Mouse (Mus musculus) lung, embryonic 14.5 days (tissue): ENCODE results near the gene Slc25a18. TPM values are rescaled to one million over a fixed set of nuclear protein-coding genes. Genes with fewer than 3 reads are reported as not detected.

Experiments
- ATAC-seq: fragments of 200-750 bp; cut with Nextera tagmentation; 2 replicates; pipeline ENCODE4 v1.8.0; 2017; ENCODE audit warnings: mild to moderate bottlenecking, moderate TSS enrichment, moderate library complexity; ENCODE audit not compliant: insufficient read depth
- DNase-seq: peaks from one replicate; pipeline ENCODE4 v3.0.0-alpha.2; 2015
- H3K27ac ChIP-seq: fragments of 300-500 bp; sonication (generic); 2 replicates; pipeline ENCODE4 v1.5.1; 2014; ENCODE audit warnings: low read depth, mild to moderate bottlenecking, moderate library complexity
- H3K27me3 ChIP-seq: fragments of 300-500 bp; sonication (generic); 2 replicates; pipeline ENCODE4 v1.6.1; 2014; ENCODE audit warnings: low read length, control low read depth; ENCODE audit not compliant: insufficient read depth
- H3K36me3 ChIP-seq: fragments of 300-500 bp; sonication (generic); 2 replicates; pipeline ENCODE4 v1.6.1; 2014; ENCODE audit warnings: control low read depth; ENCODE audit not compliant: insufficient read depth
- H3K4me1 ChIP-seq: fragments of 300-500 bp; sonication (generic); 2 replicates; pipeline ENCODE4 v1.6.1; 2014; ENCODE audit warnings: antibody characterized with exemption, control low read depth; ENCODE audit not compliant: insufficient read depth
- H3K4me2 ChIP-seq: fragments of 300-500 bp; sonication (generic); 2 replicates; pipeline ENCODE4 v1.6.1; 2014; ENCODE audit warnings: mild to moderate bottlenecking
- H3K4me3 ChIP-seq: fragments of 300-500 bp; sonication (generic); 2 replicates; pipeline ENCODE4 v1.5.1; 2014; ENCODE audit warnings: low read depth, low read length
- H3K9ac ChIP-seq: fragments of 300-500 bp; sonication (generic); 2 replicates; pipeline ENCODE4 v1.6.1; 2014
- H3K9me3 ChIP-seq: fragments of 300-500 bp; sonication (generic); 2 replicates; pipeline ENCODE4 v1.6.1; 2016; ENCODE audit warnings: low read depth, low read length, control low read depth
- CTCF ChIP-seq: IDR thresholded peaks from 2 replicates; pipeline ENCODE4 v1.5.1; 2016; ENCODE audit warnings: antibody characterized with exemption, low read depth
- WGBS: fragments of 180-500 bp; shearing (Covaris S2); extraction: QIAGEN DNeasy Blood & Tissue Kit; methylation state at CpG from one replicate; pipeline ENCODE4 v1.1.7; 2014; 5-methylcytosine and 5-hydroxymethylcytosine counted together
- polyA plus RNA-seq: library from polyadenylated mRNA; unstranded; fragments of >200 nt; fragmentation: Nextera tagmentation; extraction: Ambion mirVana; gene quantifications from 2 replicates; pipeline ENCODE4 v1.2.1, GENCODE M21; 2014

The Slc25a18 gene
- polyA plus RNA-seq, 1 experiment from 2014 or later, result 0.09 TPM

- DNase-seq (no peak), ATAC-seq (no peak)
- Histone ChIP-seq H3K9me3 (no peaks in the 10 kb centered on the region), H3K4me3 (no peak overlapping the region), H3K9ac (no peak overlapping the region), H3K27me3 (no peaks in the 10 kb centered on the region), H3K27ac (no peak overlapping the region), H3K36me3 (no peaks in the 10 kb centered on the region), H3K4me1 (no peaks in the 10 kb centered on the region), H3K4me2 (no peak overlapping the region)
- TF ChIP-seq CTCF, result no peak
- WGBS, result 82% methylated on average over 2 of the region's 2 CpGs
Measured at GRCm38 (mm10) chr6:120782948-120783347, 9.6 kb downstream of the Slc25a18 start.

- H3K36me3 ChIP-seq, result no peaks in the 10 kb centered on the region
- no peaks in the 10 kb centered on the region for H3K27me3 ChIP-seq
- no peak for DNase-seq
- no peaks in the 10 kb centered on the region for H3K4me1 ChIP-seq
- H3K9me3 ChIP-seq, result no peaks in the 10 kb centered on the region
- H3K9ac ChIP-seq, result no peak overlapping the region
- H3K4me3 ChIP-seq, result no peak overlapping the region
- no peak for ATAC-seq
- TF ChIP-seq CTCF, result no peak
- H3K27ac ChIP-seq, result no peak overlapping the region
- H3K4me2 ChIP-seq, result no peak overlapping the region
- WGBS, result 69% methylated on average over 7 of the region's 7 CpGs
Measured at GRCm38 (mm10) chr6:120784351-120784750, 11.0 kb downstream of the Slc25a18 start.

GRCm38 (mm10) chr6:120788068-120788607 is 14.8 kb downstream of the Slc25a18 start:
- ATAC-seq (no peak), DNase-seq (no peak)
- Histone ChIP-seq H3K27me3 (no peaks in the 10 kb centered on the region), H3K4me1 (no peaks in the 10 kb centered on the region), H3K9ac (no peak overlapping the region), H3K36me3 (peaks cover 9% of the 10 kb centered on the region; the same call in 1 of the 2 replicates), H3K9me3 (no peaks in the 10 kb centered on the region), H3K4me3 (no peak overlapping the region), H3K27ac (no peak overlapping the region), H3K4me2 (no peak overlapping the region)
- 52% methylated on average over 5 of the region's 5 CpGs for WGBS
- no peak for TF ChIP-seq CTCF

DNA sequence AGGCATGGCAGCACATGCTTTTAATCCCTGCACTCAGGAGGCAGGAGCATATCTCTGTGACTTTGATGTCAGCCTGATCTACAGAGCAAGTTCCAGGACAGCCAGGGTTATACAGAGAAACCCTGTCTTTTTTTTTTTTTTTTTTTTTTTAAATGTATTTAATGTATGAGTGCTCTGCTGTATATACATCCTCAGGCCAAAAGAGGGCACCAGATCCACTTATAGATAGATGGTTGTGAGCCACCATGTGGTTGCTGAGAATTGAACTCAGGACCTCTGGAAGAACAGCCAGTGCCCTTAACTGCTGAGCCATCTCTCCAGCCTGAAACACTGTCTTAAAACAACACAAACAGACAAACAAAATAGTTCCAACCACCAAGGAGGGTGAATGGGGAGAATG is 15.5 kb downstream of the Slc25a18 start:
- no peak; the same call in 1 of the 2 replicates for TF ChIP-seq CTCF
- ATAC-seq, result no peak
- H3K4me1 ChIP-seq, result no peaks in the 10 kb centered on the region

DNA sequence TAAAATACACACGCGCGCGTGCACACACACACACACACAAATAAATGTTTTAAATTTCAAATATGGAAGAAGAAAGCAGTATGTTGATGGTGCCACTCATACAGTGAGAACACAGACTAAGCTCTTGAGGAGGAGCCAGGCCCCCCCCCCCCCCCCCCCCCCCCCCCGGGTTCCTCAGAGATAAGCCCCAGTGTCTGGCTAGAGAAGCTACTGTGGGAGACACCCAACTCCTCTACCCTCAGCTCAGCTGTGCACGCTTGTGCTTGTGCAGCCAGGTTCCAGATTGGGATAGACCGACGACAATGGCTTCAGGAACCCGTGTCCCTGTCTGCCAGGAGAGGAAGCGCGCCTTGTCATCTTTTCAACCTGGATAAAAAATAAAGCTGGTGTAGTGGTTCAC is 16.8 kb downstream of the Slc25a18 start:
- Histone ChIP-seq H3K36me3 (peaks cover 28% of the 10 kb centered on the region), H3K27me3 (no peaks in the 10 kb centered on the region), H3K9ac (no peak overlapping the region), H3K27ac (no peak overlapping the region), H3K9me3 (no peaks in the 10 kb centered on the region), H3K4me2 (no peak overlapping the region), H3K4me3 (no peak overlapping the region), H3K4me1 (no peaks in the 10 kb centered on the region)
- DNase-seq (no peak), ATAC-seq (0 out of 2 replicates have a peak, but pooled peaks have one; percentile 13)
- no peak for TF ChIP-seq CTCF
- 86% methylated on average over 10 of the region's 11 CpGs for WGBS

More for the DNA sequence above, 15.5 kb downstream of the Slc25a18 start:
- DNase-seq, result peak; percentile 58
- H3K36me3 ChIP-seq, result peaks cover 17% of the 10 kb centered on the region; the same call in 1 of the 2 replicates
- H3K9me3 ChIP-seq, result no peaks in the 10 kb centered on the region
- no peak overlapping the region for H3K4me2 ChIP-seq
- no peak overlapping the region for H3K27ac ChIP-seq
- no peaks in the 10 kb centered on the region for H3K27me3 ChIP-seq
- H3K4me3 ChIP-seq, result no peak overlapping the region
- H3K9ac ChIP-seq, result no peak overlapping the region

DNA sequence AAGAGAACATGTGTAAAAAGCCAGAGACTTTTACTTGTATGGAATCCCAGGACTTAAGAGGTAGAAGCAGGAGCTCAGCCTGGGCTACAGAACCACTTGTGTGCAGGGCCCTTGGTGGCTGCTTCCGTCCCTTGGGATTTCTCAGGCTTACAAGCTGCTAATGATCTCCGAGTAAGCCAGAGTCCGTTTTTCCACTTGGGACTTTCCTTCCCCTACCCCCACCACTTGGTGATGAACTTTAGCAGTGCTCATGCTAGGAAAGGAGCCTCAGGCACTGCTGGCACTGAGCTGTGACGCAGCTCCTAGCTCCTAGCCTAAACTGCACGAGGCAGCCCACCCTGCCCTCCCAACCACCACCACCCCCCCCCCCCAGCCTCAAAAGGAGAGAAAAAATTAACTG is 17.3 kb downstream of the Slc25a18 start:
- ATAC-seq (no peak), DNase-seq (no peak)
- Histone ChIP-seq H3K9ac (no peak overlapping the region), H3K4me1 (no peaks in the 10 kb centered on the region), H3K4me3 (no peak overlapping the region), H3K27me3 (no peaks in the 10 kb centered on the region), H3K27ac (no peak overlapping the region), H3K36me3 (peaks cover 34% of the 10 kb centered on the region), H3K4me2 (no peak overlapping the region), H3K9me3 (no peaks in the 10 kb centered on the region)
- TF ChIP-seq CTCF, result no peak
- 61% methylated on average over 5 of the region's 5 CpGs for WGBS

- H3K9me3 ChIP-seq, result no peaks in the 10 kb centered on the region
- no peak for TF ChIP-seq CTCF
- H3K36me3 ChIP-seq, result peaks cover 56% of the 10 kb centered on the region
- no peak overlapping the region for H3K27ac ChIP-seq
- no peak overlapping the region for H3K4me2 ChIP-seq
- H3K4me3 ChIP-seq, result no peak overlapping the region
- DNase-seq, result no peak
- 86% methylated on average over 8 of the region's 8 CpGs for WGBS
- ATAC-seq, result no peak
- H3K4me1 ChIP-seq, result no peaks in the 10 kb centered on the region
- H3K9ac ChIP-seq, result no peak overlapping the region
- no peaks in the 10 kb centered on the region for H3K27me3 ChIP-seq
Measured at GRCm38 (mm10) chr6:120792947-120793346, 19.6 kb downstream of the Slc25a18 start.
